Mouse (Mus musculus): ENCODE data around the gene Nkx2-5. TPM values are rescaled to one million over a fixed set of nuclear protein-coding genes. Genes with fewer than 3 reads are reported as not detected.
A peak's percentile ranks its signal among the peaks of the same experiment; 100 is the strongest.

The Nkx2-5 gene
- polyA plus RNA-seq (2015; fragmentation: Nextera tagmentation; extraction: Ambion mirVana), result not detected in 2 replicates

DNA sequence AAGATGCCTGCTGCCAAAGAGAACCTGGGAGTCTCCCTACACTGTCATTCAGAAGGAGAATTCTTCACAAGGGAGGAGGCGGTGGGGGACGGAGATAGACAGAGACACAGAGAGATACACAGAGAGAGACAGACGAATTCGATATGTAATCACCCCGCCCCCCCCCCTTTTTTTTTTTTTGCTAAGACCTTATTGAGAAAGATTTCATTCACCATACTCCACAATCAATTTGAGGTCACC is at the start of gene Nkx2-5:
TSS of gene Nkx2-5 (minus strand) at position 101 of the 240 bp plus-strand sequence.
- 4% methylated on average over 5 of the region's 5 CpGs for WGBS
- Histone ChIP-seq H3K4me2 (no peak within 1 kb of the TSS), H3K4me1 (peaks cover 16% of the 10 kb centered on the region), H3K27me3 (peaks cover 91% of the 10 kb centered on the region), H3K27ac (no peak within 1 kb of the TSS), H3K9ac (no peak within 1 kb of the TSS), H3K36me3 (no peaks in the 10 kb centered on the region), H3K4me3 (no peak within 1 kb of the TSS), H3K9me3 (no peaks in the 10 kb centered on the region)
- no peak for ATAC-seq (ENCODE audit: insufficient number of reproducible peaks, low FRiP score, low TSS enrichment, low read depth)

DNA sequence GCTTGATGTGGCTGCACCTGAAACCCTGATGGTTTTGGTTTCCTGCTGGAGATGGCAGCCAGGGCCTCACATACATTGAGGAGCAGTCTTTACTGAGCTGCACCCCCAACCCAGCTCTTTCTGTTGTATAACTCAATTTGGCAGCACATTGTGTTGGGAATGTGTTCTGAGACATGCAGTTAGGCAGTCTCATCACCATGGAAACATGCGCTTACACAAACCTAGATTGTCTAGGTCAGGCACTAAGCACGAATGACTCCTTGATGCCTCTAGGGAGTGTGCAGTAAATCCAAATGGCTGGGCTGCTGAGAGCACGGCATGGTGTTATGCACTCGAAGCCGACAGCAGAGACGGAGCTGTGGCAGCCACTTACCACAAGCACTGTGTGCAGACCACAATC is 49.5 kb upstream of the Nkx2-5 start:
- Histone ChIP-seq H3K4me1 (peaks cover 25% of the 10 kb centered on the region), H3K9me3 (no peaks in the 10 kb centered on the region), H3K36me3 (no peaks in the 10 kb centered on the region), H3K4me2 (no peak overlapping the region), H3K9ac (no peak overlapping the region), H3K4me3 (no peak overlapping the region), H3K27ac (no peak overlapping the region), H3K27me3 (no peaks in the 10 kb centered on the region)
- WGBS, result 62% methylated on average over 6 of the region's 6 CpGs
- ATAC-seq (ENCODE audit: insufficient number of reproducible peaks, low FRiP score, low TSS enrichment, low read depth), result no peak

DNA sequence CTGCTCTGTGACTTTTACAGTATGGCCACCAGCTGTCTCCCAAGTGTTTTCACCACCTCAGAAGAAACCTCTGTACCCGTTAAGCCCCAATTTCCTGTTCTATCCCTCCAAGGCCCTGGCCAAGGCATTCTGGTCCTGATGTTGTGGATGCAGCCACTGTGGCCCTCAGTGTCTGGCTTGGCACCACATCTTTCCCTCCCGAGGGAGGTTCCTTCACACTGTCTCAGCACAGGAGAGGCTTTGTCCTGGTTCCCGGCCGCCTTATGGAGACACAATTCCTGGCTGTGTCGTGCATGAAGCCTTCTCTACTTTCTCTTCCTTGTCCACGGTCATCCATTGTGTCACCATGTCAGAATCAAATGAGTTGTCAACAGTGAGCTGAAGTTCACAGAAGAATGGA is 48.7 kb upstream of the Nkx2-5 start:
- Histone ChIP-seq H3K9ac (no peak overlapping the region), H3K4me2 (no peak overlapping the region), H3K27ac (peak overlapping the region; percentile 71), H3K27me3 (no peaks in the 10 kb centered on the region), H3K36me3 (no peaks in the 10 kb centered on the region), H3K9me3 (no peaks in the 10 kb centered on the region), H3K4me1 (peaks cover 25% of the 10 kb centered on the region), H3K4me3 (no peak overlapping the region)
- ATAC-seq (ENCODE audit: insufficient number of reproducible peaks, low FRiP score, low TSS enrichment, low read depth), result no peak
- 47% methylated on average over 6 of the region's 6 CpGs for WGBS

DNA sequence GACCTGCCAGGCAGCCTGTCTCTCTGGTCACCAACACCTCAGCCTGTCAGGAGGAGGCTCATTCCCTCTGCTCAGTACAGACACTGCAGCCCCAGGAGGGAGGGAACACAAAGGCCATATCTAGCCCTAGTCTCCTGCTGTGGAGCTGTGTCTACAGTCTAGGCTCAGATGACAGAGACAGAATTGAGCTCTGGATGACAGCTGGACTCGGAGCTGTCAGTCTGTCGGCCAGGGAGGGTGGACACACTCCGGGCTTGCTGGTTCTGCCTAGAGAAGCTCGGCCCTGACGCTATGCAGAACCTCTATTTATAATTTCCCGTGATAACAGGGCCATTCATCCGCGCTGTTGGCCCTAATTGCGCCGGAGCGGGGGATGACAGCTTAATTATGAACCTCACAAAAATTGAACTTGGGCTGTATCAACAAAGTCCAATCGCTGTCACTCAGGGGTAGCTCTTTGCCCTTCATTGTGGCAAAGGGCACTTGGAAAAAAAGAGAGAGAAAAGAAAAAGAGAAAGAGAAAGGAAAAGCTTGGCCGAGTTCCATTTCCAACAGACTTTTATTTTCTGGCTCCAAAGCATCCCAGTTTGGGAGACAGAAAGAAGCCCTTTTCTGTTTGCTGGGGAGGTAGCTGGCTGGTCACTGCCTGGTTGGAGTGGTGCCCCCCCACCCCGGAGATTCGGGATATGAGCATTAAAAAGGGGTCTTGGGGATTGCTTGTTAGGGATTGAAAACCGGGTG is 48.0 kb upstream of the Nkx2-5 start:
- H3K9me3 ChIP-seq, result no peaks in the 10 kb centered on the region
- H3K4me2 ChIP-seq, result no peak overlapping the region; the same call in 1 of the 2 replicates
- 45% methylated on average over 16 of the region's 16 CpGs for WGBS
- H3K9ac ChIP-seq, result no peak overlapping the region
- H3K27me3 ChIP-seq, result no peaks in the 10 kb centered on the region
- H3K4me1 ChIP-seq, result peaks cover 28% of the 10 kb centered on the region
- no peak overlapping the region for H3K4me3 ChIP-seq
- H3K36me3 ChIP-seq, result no peaks in the 10 kb centered on the region
- no peak for ATAC-seq (ENCODE audit: insufficient number of reproducible peaks, low FRiP score, low TSS enrichment, low read depth)
- peak overlapping the region; percentile 71 for H3K27ac ChIP-seq

GRCm38 (mm10) chr17:26887926-26888325 is 43.1 kb upstream of the Nkx2-5 start:
- no peaks in the 10 kb centered on the region for H3K36me3 ChIP-seq

DNA sequence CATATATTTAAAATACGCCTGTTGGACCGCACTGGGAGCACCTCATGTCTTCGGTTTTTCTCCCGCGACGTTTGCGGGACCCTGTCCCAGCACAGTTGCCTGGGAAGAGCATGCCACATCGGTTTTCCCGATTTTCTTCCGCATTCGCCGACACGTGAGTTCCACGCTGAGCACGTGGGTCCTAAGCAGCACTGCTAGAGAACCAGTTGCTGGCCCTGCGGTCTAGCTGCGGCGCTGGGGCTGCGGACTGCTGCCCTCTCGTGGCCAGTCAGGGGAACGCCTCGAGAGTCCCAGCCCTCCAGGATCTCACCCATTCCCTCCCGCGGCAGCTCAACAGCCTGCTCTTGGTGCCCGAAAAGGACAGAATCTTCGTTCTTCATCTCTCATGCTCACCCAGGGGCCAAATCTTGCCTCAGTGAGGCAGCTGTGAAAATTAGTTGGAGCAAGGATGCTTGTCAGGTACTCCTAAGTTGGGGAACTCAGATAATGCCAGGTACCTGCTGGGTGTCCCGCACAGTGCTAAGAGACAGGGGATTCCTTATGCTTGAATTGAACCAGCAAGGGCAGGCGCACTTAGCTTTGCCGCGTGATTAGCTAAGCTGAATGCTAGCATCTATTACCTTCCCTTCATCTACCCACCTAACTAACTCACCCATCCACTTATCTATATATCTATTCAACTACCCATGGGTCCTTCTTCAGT is 41.4 kb upstream of the Nkx2-5 start:
- WGBS, result 10% methylated on average over 30 of the region's 30 CpGs
- H3K4me3 ChIP-seq, result peak overlapping the region; percentile 45
- H3K4me2 ChIP-seq, result peak overlapping the region; percentile 74
- peaks cover 5% of the 10 kb centered on the region; the same call in 1 of the 2 replicates for H3K27me3 ChIP-seq
- H3K27ac ChIP-seq, result no peak overlapping the region
- H3K36me3 ChIP-seq, result no peaks in the 10 kb centered on the region
- peak; percentile 82 for ATAC-seq (ENCODE audit: insufficient number of reproducible peaks, low FRiP score, low TSS enrichment, low read depth)
- no peak overlapping the region for H3K9ac ChIP-seq
- H3K9me3 ChIP-seq, result no peaks in the 10 kb centered on the region
- peaks cover 23% of the 10 kb centered on the region for H3K4me1 ChIP-seq

More at GRCm38 (mm10) chr17:26887926-26888325, 43.1 kb upstream of the Nkx2-5 start:
- Histone ChIP-seq H3K9me3 (no peaks in the 10 kb centered on the region), H3K27ac (no peak overlapping the region), H3K27me3 (peaks cover 5% of the 10 kb centered on the region; the same call in 1 of the 2 replicates), H3K4me3 (no peak overlapping the region), H3K4me2 (no peak overlapping the region), H3K4me1 (peaks cover 30% of the 10 kb centered on the region), H3K9ac (no peak overlapping the region)
- ATAC-seq (ENCODE audit: insufficient number of reproducible peaks, low FRiP score, low TSS enrichment, low read depth), result no peak
- 22% methylated on average over 3 of the region's 3 CpGs for WGBS

DNA sequence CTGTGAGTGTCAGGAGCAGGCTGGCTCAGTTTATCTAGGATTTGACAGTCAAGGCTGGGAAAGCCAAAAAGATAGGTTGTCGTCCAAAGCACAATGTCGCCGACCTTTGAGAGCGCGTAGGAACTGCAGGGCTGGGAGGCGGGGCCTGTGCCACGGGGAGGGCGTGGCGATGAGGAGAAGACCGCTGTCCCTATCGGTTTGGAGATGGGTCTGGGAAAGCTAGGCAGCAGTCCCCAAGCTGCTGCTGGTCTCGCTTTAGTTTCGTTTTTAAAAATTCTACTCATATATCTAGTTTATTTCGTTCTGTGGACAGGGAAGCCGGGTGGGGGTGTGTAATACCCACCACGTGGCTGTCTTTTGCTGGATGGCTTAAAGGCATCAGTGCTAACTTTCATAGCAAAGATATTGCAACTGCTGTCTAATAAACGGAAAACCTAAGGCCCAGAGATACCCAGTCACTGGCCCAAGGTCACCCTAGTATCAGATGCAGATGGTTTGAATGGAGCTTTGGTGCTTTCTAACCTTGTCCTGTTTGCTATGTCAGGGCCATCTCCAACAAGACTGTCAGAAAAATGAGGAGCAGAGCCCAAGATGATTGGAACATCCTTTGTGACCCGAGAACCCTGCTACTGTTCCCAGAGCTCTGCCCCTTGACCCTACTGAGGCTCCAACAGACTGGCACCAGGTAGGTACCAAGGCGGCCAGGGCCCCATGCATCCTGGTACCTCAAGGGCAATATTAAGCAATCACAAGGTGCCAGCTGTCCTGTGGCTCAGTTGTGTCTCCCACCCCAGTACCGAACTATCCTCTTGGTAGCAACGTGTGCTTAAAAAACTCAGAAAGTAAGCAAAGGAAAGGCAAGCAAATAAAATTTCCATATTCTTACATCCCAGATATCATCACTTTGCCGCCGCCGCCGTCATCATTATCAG is 40.5 kb upstream of the Nkx2-5 start:
- no peaks in the 10 kb centered on the region for H3K9me3 ChIP-seq
- H3K27me3 ChIP-seq, result peaks cover 5% of the 10 kb centered on the region; the same call in 1 of the 2 replicates
- no peaks in the 10 kb centered on the region for H3K36me3 ChIP-seq
- peak overlapping the region; percentile 45 for H3K4me3 ChIP-seq
- peaks cover 23% of the 10 kb centered on the region for H3K4me1 ChIP-seq
- ATAC-seq (ENCODE audit: insufficient number of reproducible peaks, low FRiP score, low TSS enrichment, low read depth), result no peak
- H3K4me2 ChIP-seq, result peak overlapping the region; percentile 74
- WGBS, result 20% methylated on average over 25 of the region's 25 CpGs
- no peak overlapping the region for H3K27ac ChIP-seq
- 0 out of 2 replicates have a peak overlapping the region, but pooled peaks have one; percentile 18 for H3K9ac ChIP-seq

DNA sequence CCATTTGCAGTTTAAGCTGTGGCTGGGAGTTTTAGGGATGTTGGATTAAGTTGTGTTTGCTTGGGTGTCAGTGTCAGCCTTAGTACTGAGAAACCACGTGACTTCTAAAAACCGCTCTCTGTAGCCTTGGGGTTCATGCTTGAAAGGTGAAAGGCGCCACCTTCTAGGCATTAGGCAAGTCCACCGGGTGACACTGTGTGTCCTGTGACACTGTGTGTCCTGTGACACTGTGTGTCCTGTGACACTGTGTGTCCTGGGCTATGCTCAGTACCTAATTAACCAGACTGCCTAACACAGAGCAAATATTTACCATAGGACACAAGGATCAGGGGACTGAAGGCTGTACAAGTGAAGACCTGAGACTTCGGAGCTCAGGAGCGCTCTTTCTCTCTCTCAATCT is 38.8 kb upstream of the Nkx2-5 start:
- H3K27ac ChIP-seq, result no peak overlapping the region
- 76% methylated on average over 6 of the region's 6 CpGs for WGBS
- H3K4me1 ChIP-seq, result peaks cover 23% of the 10 kb centered on the region
- H3K4me3 ChIP-seq, result no peak overlapping the region
- H3K4me2 ChIP-seq, result no peak overlapping the region
- no peaks in the 10 kb centered on the region for H3K9me3 ChIP-seq
- peaks cover 5% of the 10 kb centered on the region; the same call in 1 of the 2 replicates for H3K27me3 ChIP-seq
- H3K9ac ChIP-seq, result no peak overlapping the region
- no peaks in the 10 kb centered on the region for H3K36me3 ChIP-seq
- ATAC-seq (ENCODE audit: insufficient number of reproducible peaks, low FRiP score, low TSS enrichment, low read depth), result no peak

DNA sequence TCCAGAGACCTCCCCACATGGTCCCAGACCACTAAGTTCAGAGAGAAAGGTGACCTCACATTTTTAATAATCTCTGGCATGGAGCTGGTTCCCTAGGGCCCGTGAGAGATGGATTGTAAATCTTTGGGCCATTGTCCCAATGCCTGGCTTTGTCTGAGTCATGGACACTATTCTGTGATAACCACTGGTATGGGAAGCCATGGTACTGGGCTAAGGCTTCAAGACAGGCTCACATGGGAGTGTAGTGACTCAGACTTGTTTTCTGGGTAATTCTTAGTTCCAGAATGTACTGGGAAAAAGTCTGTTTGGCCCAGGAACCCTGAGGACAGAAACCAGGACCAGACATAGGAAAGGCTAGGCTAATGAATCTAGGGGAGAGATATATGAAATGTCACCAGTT is 37.9 kb upstream of the Nkx2-5 start:
- no peak overlapping the region for H3K4me3 ChIP-seq
- no peak for ATAC-seq (ENCODE audit: insufficient number of reproducible peaks, low FRiP score, low TSS enrichment, low read depth)
- no peak overlapping the region for H3K4me2 ChIP-seq
- WGBS, result 76% methylated on average over 1 of the region's 1 CpGs
- no peak overlapping the region for H3K27ac ChIP-seq
- H3K4me1 ChIP-seq, result peaks cover 19% of the 10 kb centered on the region
- H3K9me3 ChIP-seq, result no peaks in the 10 kb centered on the region
- H3K36me3 ChIP-seq, result no peaks in the 10 kb centered on the region
- no peak overlapping the region for H3K9ac ChIP-seq
- H3K27me3 ChIP-seq, result peaks cover 5% of the 10 kb centered on the region; the same call in 1 of the 2 replicates

- no peaks in the 10 kb centered on the region for H3K36me3 ChIP-seq
- H3K4me1 ChIP-seq, result peaks cover 2% of the 10 kb centered on the region; the same call in 1 of the 2 replicates
- H3K4me3 ChIP-seq, result no peak overlapping the region
- no peak overlapping the region for H3K9ac ChIP-seq
- H3K4me2 ChIP-seq, result no peak overlapping the region
- 87% methylated on average over 6 of the region's 6 CpGs for WGBS
- no peaks in the 10 kb centered on the region for H3K27me3 ChIP-seq
- no peaks in the 10 kb centered on the region for H3K9me3 ChIP-seq
- H3K27ac ChIP-seq, result no peak overlapping the region
- ATAC-seq (ENCODE audit: insufficient number of reproducible peaks, low FRiP score, low TSS enrichment, low read depth), result no peak
Observed at GRCm38 (mm10) chr17:26879235-26879634, 34.4 kb upstream of the Nkx2-5 start.

- Histone ChIP-seq H3K9me3 (no peaks in the 10 kb centered on the region), H3K4me3 (no peak overlapping the region), H3K4me1 (no peaks in the 10 kb centered on the region), H3K4me2 (no peak overlapping the region), H3K27me3 (no peaks in the 10 kb centered on the region), H3K36me3 (no peaks in the 10 kb centered on the region), H3K27ac (no peak overlapping the region), H3K9ac (no peak overlapping the region)
- WGBS, result 80% methylated on average over 7 of the region's 7 CpGs
- ATAC-seq (ENCODE audit: insufficient number of reproducible peaks, low FRiP score, low TSS enrichment, low read depth), result no peak
Observed at GRCm38 (mm10) chr17:26877927-26878326, 33.1 kb upstream of the Nkx2-5 start.

Measured in limb, embryonic 15.5 days (tissue).